Comparison of ENCODE assay signal across 21 mouse cellular contexts in the genomic region with DNA sequence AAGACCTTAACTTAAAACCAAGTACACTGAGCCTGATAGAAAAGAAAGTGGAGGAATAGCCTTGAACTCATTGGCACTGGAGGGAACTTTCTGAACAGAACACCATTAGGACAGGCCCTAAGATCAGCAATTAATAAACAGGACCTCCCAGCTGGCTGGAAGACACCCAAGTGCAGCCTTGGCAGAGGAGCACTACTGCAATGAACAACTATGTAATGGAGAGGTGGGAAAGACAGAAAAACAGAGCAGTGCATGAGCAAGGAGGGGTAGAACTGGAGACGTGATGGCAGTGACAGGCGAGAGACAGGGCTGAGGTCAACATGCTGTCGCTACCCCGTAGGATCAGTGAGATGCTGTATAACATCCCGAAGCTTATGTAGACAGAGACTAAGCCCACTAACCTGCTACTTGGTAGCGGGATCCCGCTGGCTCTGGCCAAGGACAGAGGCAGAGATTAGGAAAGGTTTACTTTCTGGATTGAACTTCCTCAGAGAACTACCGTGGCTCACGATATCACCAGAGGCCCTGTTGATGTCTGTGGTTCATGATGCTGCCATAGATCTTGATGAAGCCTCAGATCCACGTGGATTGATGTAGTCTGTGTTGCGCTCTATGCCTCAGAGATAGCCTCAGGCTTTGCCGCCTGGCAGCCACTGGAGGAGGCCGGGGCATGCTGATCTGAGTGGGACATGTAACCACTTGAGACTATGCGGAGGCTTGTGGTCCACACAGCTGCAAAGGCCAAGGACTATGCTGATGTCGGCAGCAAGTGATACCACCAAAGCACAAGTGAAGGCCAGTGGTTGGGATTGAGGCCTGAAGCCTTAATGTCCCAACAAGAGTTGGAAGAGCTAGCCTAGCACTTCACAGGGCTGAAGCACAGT. TPM values are rescaled to one million over a fixed set of nuclear protein-coding genes. Genes with fewer than 3 reads are reported as not detected.
DNase-seq lines count a peak whose midpoint lies in the region; ATAC-seq and TF ChIP-seq lines count a peak whose summit lies in the region.
"Had no signal": no experiment of that assay in that cellular context is flagged by ENCODE, and none has a peak within 500 bp of the region (broad histone marks: within the 10 kb centered on the region; RNA-seq: fewer than 3 reads in every experiment).

No protein-coding gene starts in this region.

- H3K4me2 ChIP-seq in lung, embryonic 15.5 days: no peak overlapping the region
- H3K4me2 ChIP-seq in forebrain, embryonic 11.5 days (ENCODE audit: low read depth, low read length, severe bottlenecking): no peak overlapping the region
- H3K4me2 ChIP-seq in midbrain, embryonic 13.5 days (replicated peaks): no peak overlapping the region
- H3K4me2 ChIP-seq: heart, embryonic 11.5 days; hindbrain, embryonic 15.5 days; neural tube, embryonic 13.5 days had no signal

- WGBS in kidney, adult 2 months: 93% methylated on average over 15 of the region's 15 CpGs
- WGBS in lung, embryonic 15.5 days: 74% methylated on average over 15 of the region's 15 CpGs
- 89% methylated on average over 15 of the region's 15 CpGs for WGBS in forebrain, embryonic 11.5 days
- WGBS in midbrain, embryonic 13.5 days: 91% methylated on average over 15 of the region's 15 CpGs

- H3K9ac ChIP-seq in lung, embryonic 15.5 days: no peak overlapping the region
- H3K9ac ChIP-seq in forebrain, embryonic 11.5 days (ENCODE audit: low read length): no peak overlapping the region
- no peak overlapping the region for H3K9ac ChIP-seq in midbrain, embryonic 13.5 days (replicated peaks)
- H3K9ac ChIP-seq: hindbrain, embryonic 15.5 days; neural tube, embryonic 13.5 days had no signal

- no peaks in the 10 kb centered on the region for H3K9me3 ChIP-seq in lung, embryonic 15.5 days
- no peaks in the 10 kb centered on the region for H3K9me3 ChIP-seq in forebrain, embryonic 11.5 days (ENCODE audit: control insufficient read depth, low read length)
- H3K9me3 ChIP-seq in midbrain, embryonic 13.5 days: no peaks in the 10 kb centered on the region
- H3K9me3 ChIP-seq: embryonic facial prominence, embryonic 10.5 days; forebrain, embryonic 10.5 days; hindbrain, embryonic 15.5 days; neural tube, embryonic 13.5 days had no signal

- no peak overlapping the region for H3K27ac ChIP-seq in kidney, adult 2 months (ENCODE audit: insufficient read depth, low read depth, low read length)
- H3K27ac ChIP-seq in brown adipose tissue, adult 24 weeks (replicated peaks; ENCODE audit: low read depth, low read length): peak overlapping the region; percentile 58
- H3K27ac ChIP-seq in lung, embryonic 15.5 days: peak overlapping the region; percentile 76
- H3K27ac ChIP-seq in forebrain, embryonic 11.5 days (ENCODE audit: low read depth, low read length): no peak overlapping the region
- H3K27ac ChIP-seq in midbrain, embryonic 13.5 days: no peak overlapping the region
- H3K27ac ChIP-seq: embryonic facial prominence, embryonic 10.5 days; forebrain, embryonic 10.5 days; hindbrain, embryonic 15.5 days; neural tube, embryonic 13.5 days had no signal

- peak; percentile 28 for DNase-seq in kidney, adult 2 months
- no peak for DNase-seq in kidney, postnatal 36 days
- DNase-seq in lung, postnatal 36 days: peak; percentile 45
- no peak for DNase-seq in kidney, adult 9 months
- no peak for DNase-seq in forebrain, embryonic 11.5 days (ENCODE audit: low spot score)
- DNase-seq: cerebellum, adult 9-10 months; kidney, adult 8-10 months; kidney, postnatal 14 days; layer of hippocampus, postnatal 36 days; thymus, postnatal 25 days had no signal

- TF ChIP-seq CTCF in kidney, adult 2 months (conservative IDR thresholded peaks at IDR 0.05; ENCODE audit: insufficient read depth, insufficient read length, low read depth, low read length): no peak

- no peak for TF ChIP-seq POLR2A in kidney, adult 2 months (IDR thresholded peaks at IDR 0.05; ENCODE audit: low read depth, low read length)

- no peaks in the 10 kb centered on the region for H3K27me3 ChIP-seq in kidney, adult 2 months (replicated peaks; ENCODE audit: control insufficient read depth, insufficient read depth, low read length)
- no peaks in the 10 kb centered on the region for H3K27me3 ChIP-seq in lung, embryonic 15.5 days
- no peaks in the 10 kb centered on the region for H3K27me3 ChIP-seq in forebrain, embryonic 11.5 days (ENCODE audit: control insufficient read depth, insufficient read depth, low read length)
- H3K27me3 ChIP-seq in midbrain, embryonic 13.5 days: no peaks in the 10 kb centered on the region
- H3K27me3 ChIP-seq: hindbrain, embryonic 15.5 days; neural tube, embryonic 13.5 days had no signal

- no peaks in the 10 kb centered on the region for H3K4me1 ChIP-seq in kidney, adult 2 months (ENCODE audit: control insufficient read depth, insufficient read depth, low read length)
- peaks cover 13% of the 10 kb centered on the region; the same call in 1 of the 2 replicates for H3K4me1 ChIP-seq in brown adipose tissue, adult 24 weeks (ENCODE audit: control insufficient read depth, insufficient read depth, insufficient read length, low read length)
- peaks cover 11% of the 10 kb centered on the region; the same call in 1 of the 2 replicates for H3K4me1 ChIP-seq in lung, embryonic 15.5 days
- H3K4me1 ChIP-seq in forebrain, embryonic 11.5 days (replicated peaks; ENCODE audit: control insufficient read depth, insufficient read depth, low read length): no peaks in the 10 kb centered on the region
- H3K4me1 ChIP-seq in midbrain, embryonic 13.5 days (replicated peaks): no peaks in the 10 kb centered on the region
- H3K4me1 ChIP-seq: embryonic facial prominence, embryonic 10.5 days; forebrain, embryonic 10.5 days; hindbrain, embryonic 15.5 days; neural tube, embryonic 13.5 days had no signal

- H3K36me3 ChIP-seq in kidney, adult 2 months (ENCODE audit: control insufficient read depth, insufficient read depth, low read length): no peaks in the 10 kb centered on the region
- no peaks in the 10 kb centered on the region for H3K36me3 ChIP-seq in lung, embryonic 15.5 days
- H3K36me3 ChIP-seq in forebrain, embryonic 11.5 days (ENCODE audit: control insufficient read depth, insufficient read depth, low read length): no peaks in the 10 kb centered on the region
- H3K36me3 ChIP-seq in midbrain, embryonic 13.5 days: no peaks in the 10 kb centered on the region
- H3K36me3 ChIP-seq: embryonic facial prominence, embryonic 10.5 days; forebrain, embryonic 10.5 days; hindbrain, embryonic 15.5 days; neural tube, embryonic 13.5 days had no signal

- no peak overlapping the region for H3K4me3 ChIP-seq in kidney, adult 2 months (ENCODE audit: insufficient read depth, low read depth, low read length)
- H3K4me3 ChIP-seq in brown adipose tissue, adult 24 weeks (ENCODE audit: insufficient read depth, low read depth, low read length): no peak overlapping the region
- H3K4me3 ChIP-seq in lung, embryonic 15.5 days: no peak overlapping the region
- no peak overlapping the region for H3K4me3 ChIP-seq in forebrain, embryonic 11.5 days (ENCODE audit: low read depth, low read length)
- H3K4me3 ChIP-seq in midbrain, embryonic 13.5 days (replicated peaks): no peak overlapping the region
- H3K4me3 ChIP-seq: embryonic facial prominence, embryonic 10.5 days; forebrain, embryonic 10.5 days; hindbrain, embryonic 15.5 days; myocyte; neural tube, embryonic 13.5 days had no signal

- ATAC-seq in lung, embryonic 15.5 days (ENCODE audit: borderline replicate concordance, extremely low read depth, low FRiP score, low TSS enrichment): peak; percentile 77; the same call in 1 of the 2 replicates
- ATAC-seq in forebrain, embryonic 11.5 days (replicated peaks; ENCODE audit: low FRiP score): no peak
- no peak for ATAC-seq in midbrain, embryonic 13.5 days
- ATAC-seq: midbrain, embryonic 16.5 days had no signal

RNA-seq across cellular contexts. Expression of a gene that starts 18.1 kb away (rescaled TPM):
- polyA plus RNA-seq in kidney, adult 2 months (2012; rRNA removed): 8.7 and 14.3 TPM in 2 replicates
- 200 and 231 TPM in 2 replicates for polyA plus RNA-seq in brown adipose tissue, adult 24 weeks (2012; ENCODE audit: insufficient read depth, insufficient read length, missing spikeins)
- 7.8 and 8.8 TPM in 2 replicates for polyA plus RNA-seq in lung, embryonic 15.5 days (2015; fragmentation: Nextera tagmentation; extraction: Ambion mirVana)
- 10.7 and 11.5 TPM in 2 replicates for polyA plus RNA-seq in forebrain, embryonic 11.5 days (2014; fragmentation: Nextera tagmentation; extraction: Ambion mirVana)
- 6.4 and 6.5 TPM in 2 replicates for polyA plus RNA-seq in midbrain, embryonic 13.5 days (2015; fragmentation: Nextera tagmentation; extraction: Ambion mirVana)

RNA-seq across cellular contexts. Expression of a gene that starts 24.8 kb away (rescaled TPM):
- polyA plus RNA-seq in kidney, adult 2 months (2012; rRNA removed): 0.07 and 0.30 TPM in 2 replicates
- polyA plus RNA-seq in brown adipose tissue, adult 24 weeks (2012; ENCODE audit: insufficient read depth, insufficient read length, missing spikeins): 0.95 TPM in 1 of 2 replicates, not detected in the other
- 84.7 and 86.0 TPM in 2 replicates for polyA plus RNA-seq in lung, embryonic 15.5 days (2015; fragmentation: Nextera tagmentation; extraction: Ambion mirVana)
- polyA plus RNA-seq in forebrain, embryonic 11.5 days (2014; fragmentation: Nextera tagmentation; extraction: Ambion mirVana): 78.8 and 83.6 TPM in 2 replicates
- polyA plus RNA-seq in midbrain, embryonic 13.5 days (2015; fragmentation: Nextera tagmentation; extraction: Ambion mirVana): 29.0 and 33.4 TPM in 2 replicates
- polyA plus RNA-seq: liver, adult 2 months had no signal

Comparison
In these comparisons a context has a peak if more than half of its experiments do, and no peak if none do; other contexts are left out.
1. DNase-seq: peak in kidney, adult 2 months (single experiment) and lung, postnatal 36 days (single experiment); none in kidney, postnatal 36 days (0 of 2), kidney, adult 9 months (single experiment) and forebrain, embryonic 11.5 days (single experiment).
2. H3K27ac ChIP-seq: peak in brown adipose tissue, adult 24 weeks (single experiment) and lung, embryonic 15.5 days (single experiment); none in kidney, adult 2 months (single experiment), forebrain, embryonic 11.5 days (single experiment) and midbrain, embryonic 13.5 days (single experiment).
3. RNA of a gene that starts 18.1 kb away (polyA plus RNA-seq): 200 to 231 TPM in brown adipose tissue, adult 24 weeks; 8.7 to 14.3 TPM in kidney, adult 2 months, 10.7 to 11.5 TPM in forebrain, embryonic 11.5 days, 7.8 to 8.8 TPM in lung, embryonic 15.5 days and 6.4 to 6.5 TPM in midbrain, embryonic 13.5 days; every median in the first group is over 10 times any median in the second.
4. RNA of a gene that starts 24.8 kb away (polyA plus RNA-seq): 84.7 to 86.0 TPM in lung, embryonic 15.5 days, 78.8 to 83.6 TPM in forebrain, embryonic 11.5 days and 29.0 to 33.4 TPM in midbrain, embryonic 13.5 days; 0.95 TPM in brown adipose tissue, adult 24 weeks and 0.07 to 0.30 TPM in kidney, adult 2 months; every median in the first group is over 10 times any median in the second.